Mouse (Mus musculus): ENCODE data around the gene Gm5089. TPM values are rescaled to one million over a fixed set of nuclear protein-coding genes. Genes with fewer than 3 reads are reported as not detected.
A peak's percentile ranks its signal among the peaks of the same experiment; 100 is the strongest.

The Gm5089 gene
- 1.9 and 2.4 TPM in 2 replicates for polyA plus RNA-seq (2016; fragmentation: Nextera tagmentation; extraction: Ambion mirVana)

GRCm38 (mm10) chr14:122450496-122451382 is at the start of gene Gm5089:
TSS of gene Gm5089 (minus strand) at chr14:122451115.
- under 1% methylated on average over 59 of the region's 59 CpGs for WGBS
- no peaks in the 10 kb centered on the region for H3K9me3 ChIP-seq
- H3K4me1 ChIP-seq (replicated peaks) = peaks cover 64% of the 10 kb centered on the region
- DNase-seq (ENCODE audit: low spot score) = peak; percentile 72
- peaks cover 91% of the 10 kb centered on the region for H3K27me3 ChIP-seq (ENCODE audit: insufficient read depth, poor library complexity, severe bottlenecking)
- peak within 1 kb of the TSS; percentile 60 for H3K4me3 ChIP-seq
- peak within 1 kb of the TSS; percentile 97 for H3K27ac ChIP-seq
- no peaks in the 10 kb centered on the region for H3K36me3 ChIP-seq

GRCm38 (mm10) chr14:122492015-122492414 is 41.1 kb upstream of the Gm5089 start:
- Histone ChIP-seq H3K9me3 (peaks cover 8% of the 10 kb centered on the region; the same call in 1 of the 2 replicates), H3K4me1 (replicated peaks) (peaks cover 19% of the 10 kb centered on the region), H3K27ac (no peak overlapping the region), H3K36me3 (no peaks in the 10 kb centered on the region), H3K4me3 (no peak overlapping the region), H3K27me3 (ENCODE audit: insufficient read depth, poor library complexity, severe bottlenecking) (peaks cover 73% of the 10 kb centered on the region)
- 86% methylated on average over 1 of the region's 1 CpGs for WGBS
- DNase-seq (ENCODE audit: low spot score) = no peak

GRCm38 (mm10) chr14:122491521-122491920 is 40.6 kb upstream of the Gm5089 start:
- no peak overlapping the region for H3K27ac ChIP-seq
- no peaks in the 10 kb centered on the region for H3K36me3 ChIP-seq
- peaks cover 74% of the 10 kb centered on the region for H3K27me3 ChIP-seq (ENCODE audit: insufficient read depth, poor library complexity, severe bottlenecking)
- H3K4me3 ChIP-seq = no peak overlapping the region
- 61% methylated on average over 6 of the region's 6 CpGs for WGBS
- DNase-seq (ENCODE audit: low spot score) = no peak
- H3K9me3 ChIP-seq = peaks cover 8% of the 10 kb centered on the region; the same call in 1 of the 2 replicates
- H3K4me1 ChIP-seq (replicated peaks) = peaks cover 19% of the 10 kb centered on the region

- H3K27ac ChIP-seq = peak within 1 kb of the TSS; percentile 81
- peaks cover 82% of the 10 kb centered on the region for H3K27me3 ChIP-seq (ENCODE audit: insufficient read depth, poor library complexity, severe bottlenecking)
- H3K4me3 ChIP-seq = peak within 1 kb of the TSS; percentile 52
- peaks cover 8% of the 10 kb centered on the region; the same call in 1 of the 2 replicates for H3K9me3 ChIP-seq
- peaks cover 22% of the 10 kb centered on the region for H3K4me1 ChIP-seq (replicated peaks)
- DNase-seq (ENCODE audit: low spot score) = peak; percentile 68
- under 1% methylated on average over 51 of the region's 51 CpGs for WGBS
- no peaks in the 10 kb centered on the region for H3K36me3 ChIP-seq
These were observed 39.8 kb upstream of the Gm5089 start, which contains the start of gene Gm10837 for GRCm38 (mm10) chr14:122490441-122491328. TSS of gene Gm10837 (plus strand) at chr14:122490586.

- H3K4me3 ChIP-seq = peak overlapping the region; percentile 52
- WGBS = 2% methylated on average over 12 of the region's 12 CpGs
- H3K27ac ChIP-seq = no peak overlapping the region
- H3K36me3 ChIP-seq = no peaks in the 10 kb centered on the region
- H3K9me3 ChIP-seq = peaks cover 8% of the 10 kb centered on the region; the same call in 1 of the 2 replicates
- H3K4me1 ChIP-seq (replicated peaks) = peaks cover 30% of the 10 kb centered on the region
- DNase-seq (ENCODE audit: low spot score) = no peak
- peaks cover 89% of the 10 kb centered on the region for H3K27me3 ChIP-seq (ENCODE audit: insufficient read depth, poor library complexity, severe bottlenecking)
These were observed 38.9 kb upstream of the Gm5089 start for GRCm38 (mm10) chr14:122489686-122490414.

- no peaks in the 10 kb centered on the region for H3K36me3 ChIP-seq
- 0 out of 2 replicates have a peak, but pooled peaks cover 4% of the 10 kb centered on the region for H3K9me3 ChIP-seq
- 2% methylated on average over 5 of the region's 5 CpGs for WGBS
- DNase-seq (ENCODE audit: low spot score) = no peak
- H3K4me1 ChIP-seq (replicated peaks) = peaks cover 39% of the 10 kb centered on the region
- H3K4me3 ChIP-seq = peak overlapping the region; percentile 52; the same call in 1 of the 2 replicates
- no peak overlapping the region for H3K27ac ChIP-seq
- peaks cover 97% of the 10 kb centered on the region for H3K27me3 ChIP-seq (ENCODE audit: insufficient read depth, poor library complexity, severe bottlenecking)
These were observed 38.1 kb upstream of the Gm5089 start for GRCm38 (mm10) chr14:122489041-122489440.

GRCm38 (mm10) chr14:122487366-122487765 is 36.5 kb upstream of the Gm5089 start:
- H3K9me3 ChIP-seq = no peaks in the 10 kb centered on the region
- H3K4me1 ChIP-seq (replicated peaks) = peaks cover 54% of the 10 kb centered on the region
- H3K27me3 ChIP-seq (ENCODE audit: insufficient read depth, poor library complexity, severe bottlenecking) = peaks cover 98% of the 10 kb centered on the region
- no peak overlapping the region for H3K27ac ChIP-seq
- peak; percentile 47 for DNase-seq (ENCODE audit: low spot score)
- H3K4me3 ChIP-seq = no peak overlapping the region
- WGBS = 1% methylated on average over 5 of the region's 5 CpGs
- no peaks in the 10 kb centered on the region for H3K36me3 ChIP-seq

GRCm38 (mm10) chr14:122486611-122487010 is 35.7 kb upstream of the Gm5089 start:
- Histone ChIP-seq H3K36me3 (no peaks in the 10 kb centered on the region), H3K4me1 (replicated peaks) (peaks cover 61% of the 10 kb centered on the region), H3K4me3 (no peak overlapping the region), H3K27me3 (ENCODE audit: insufficient read depth, poor library complexity, severe bottlenecking) (peaks cover 99% of the 10 kb centered on the region), H3K9me3 (no peaks in the 10 kb centered on the region), H3K27ac (no peak overlapping the region)
- WGBS = 10% methylated on average over 1 of the region's 1 CpGs
- DNase-seq (ENCODE audit: low spot score) = no peak

GRCm38 (mm10) chr14:122485635-122486181 is 34.8 kb upstream of the Gm5089 start:
- no peaks in the 10 kb centered on the region for H3K9me3 ChIP-seq
- peaks cover 60% of the 10 kb centered on the region for H3K4me1 ChIP-seq (replicated peaks)
- WGBS = under 1% methylated on average over 12 of the region's 12 CpGs
- peak overlapping the region; percentile 77 for H3K27ac ChIP-seq
- no peaks in the 10 kb centered on the region; the same call in 1 of the 2 replicates for H3K36me3 ChIP-seq
- peaks cover 99% of the 10 kb centered on the region for H3K27me3 ChIP-seq (ENCODE audit: insufficient read depth, poor library complexity, severe bottlenecking)
- DNase-seq (ENCODE audit: low spot score) = peak; percentile 39
- peak overlapping the region; percentile 41 for H3K4me3 ChIP-seq

GRCm38 (mm10) chr14:122484844-122485551 is 34.1 kb upstream of the Gm5089 start:
- peak overlapping the region; percentile 77 for H3K27ac ChIP-seq
- H3K4me3 ChIP-seq = peak overlapping the region; percentile 41
- no peaks in the 10 kb centered on the region for H3K9me3 ChIP-seq
- DNase-seq (ENCODE audit: low spot score) = peak; percentile 67
- H3K27me3 ChIP-seq (ENCODE audit: insufficient read depth, poor library complexity, severe bottlenecking) = peaks cover 99% of the 10 kb centered on the region
- under 1% methylated on average over 24 of the region's 24 CpGs for WGBS
- H3K4me1 ChIP-seq (replicated peaks) = peaks cover 57% of the 10 kb centered on the region
- H3K36me3 ChIP-seq = no peaks in the 10 kb centered on the region; the same call in 1 of the 2 replicates

GRCm38 (mm10) chr14:122484458-122484843 is 33.5 kb upstream of the Gm5089 start:
- Histone ChIP-seq H3K27me3 (ENCODE audit: insufficient read depth, poor library complexity, severe bottlenecking) (peaks cover 99% of the 10 kb centered on the region), H3K36me3 (peaks cover 2% of the 10 kb centered on the region; the same call in 1 of the 2 replicates), H3K4me3 (peak overlapping the region; percentile 41), H3K9me3 (no peaks in the 10 kb centered on the region), H3K27ac (peak overlapping the region; percentile 77), H3K4me1 (replicated peaks) (peaks cover 53% of the 10 kb centered on the region)
- 5% methylated on average over 4 of the region's 4 CpGs for WGBS
- DNase-seq (ENCODE audit: low spot score) = peak; percentile 24

Data from hindbrain, embryonic 10.5 days (tissue).